Mouse (Mus musculus) myocyte (in vitro differentiated cells): ENCODE results near the gene Rapgef6.

ENCODE experiments used
- CEBPB ChIP-seq: IDR thresholded peaks from 2 replicates; pipeline ENCODE4 v1.6.1; 2011; ENCODE audit warnings: mild to moderate bottlenecking, moderate library complexity; ENCODE audit not compliant: poor library complexity, insufficient read depth, severe bottlenecking
- E2F4 ChIP-seq: IDR thresholded peaks from one replicate; pipeline ENCODE4 v1.6.1; 2011; ENCODE audit warnings: mild to moderate bottlenecking, control low read depth, moderate library complexity; ENCODE audit not compliant: insufficient read depth
- MAX ChIP-seq: IDR thresholded peaks from one replicate; pipeline ENCODE4 v1.6.1; 2011; ENCODE audit warnings: low read depth, mild to moderate bottlenecking, control low read depth
- MYOD1 ChIP-seq, 3 experiments: IDR thresholded peaks; one replicate each; pipeline ENCODE4 v1.6.1; 2011; ENCODE audit warnings: control low read depth in 2 of 3, low read depth in 2 of 3, mild to moderate bottlenecking in 2 of 3, moderate library complexity in 1 of 3; ENCODE audit not compliant: insufficient read length in 2 of 3, control insufficient read depth in 1 of 3
- MYOG ChIP-seq, 3 experiments: IDR thresholded peaks; one replicate each; pipeline ENCODE4 v1.6.1; 2011; ENCODE audit warnings: control low read depth in 2 of 3, low read depth in 2 of 3, mild to moderate bottlenecking in 2 of 3; ENCODE audit not compliant: insufficient read length in 2 of 3, control insufficient read depth in 1 of 3, insufficient read depth in 1 of 3
- POLR2A ChIP-seq: IDR thresholded peaks from one replicate; pipeline ENCODE4 v1.6.1; 2011; ENCODE audit warnings: low read depth, mild to moderate bottlenecking, control low read depth, moderate library complexity; ENCODE audit not compliant: insufficient read length
- POLR2AphosphoS2 ChIP-seq: IDR thresholded peaks from one replicate; pipeline ENCODE4 v1.6.1; 2011; ENCODE audit warnings: low read depth, control low read depth; ENCODE audit not compliant: insufficient read length
- SRF ChIP-seq: IDR thresholded peaks from one replicate; pipeline ENCODE4 v1.6.1; 2011; ENCODE audit warnings: low read depth; ENCODE audit not compliant: control insufficient read depth, insufficient read length
- TCF12 ChIP-seq: IDR thresholded peaks from one replicate; pipeline ENCODE4 v1.6.1; 2011; ENCODE audit warnings: mild to moderate bottlenecking, control low read depth; ENCODE audit not compliant: poor library complexity, insufficient read depth, severe bottlenecking
- TCF3 ChIP-seq: IDR thresholded peaks from one replicate; pipeline ENCODE4 v1.6.1; 2011; ENCODE audit warnings: low read depth, control low read depth; ENCODE audit not compliant: insufficient read length
- USF1 ChIP-seq: IDR thresholded peaks from one replicate; pipeline ENCODE4 v1.6.1; 2011; ENCODE audit warnings: low read depth, mild to moderate bottlenecking, control low read depth, moderate library complexity

- TF ChIP-seq MAX (no peak), POLR2A (peak; percentile 24), TCF12 (no peak), CEBPB (peak; percentile 98), TCF3 (no peak), USF1 (no peak), E2F4 (no peak), MYOG (IDR thresholded peaks at IDR 0.05; ENCODE audit: control insufficient read depth in 1 of 3, insufficient read depth in 1 of 3, insufficient read length in 2 of 3, low read depth in 2 of 3) (no peak), SRF (no peak), POLR2AphosphoS2 (no peak), MYOD1 (IDR thresholded peaks at IDR 0.05; ENCODE audit: control insufficient read depth in 1 of 3, insufficient read length in 2 of 3, low read depth in 2 of 3) (no peak)
These were observed 188.1 kb downstream of the Rapgef6 start for GRCm38 (mm10) chr11:54710512-54711293.
